Mouse (Mus musculus) adrenal gland, postnatal 36 days (tissue): ENCODE results near the gene Cep95. TPM values are rescaled to one million over a fixed set of nuclear protein-coding genes. Genes with fewer than 3 reads are reported as not detected.
"Not testable (repeated sequence)": the region's sequence is repeated elsewhere in the genome, so short reads cannot be mapped to it uniquely, and the experiment has no call there.

Experiments
- DNase-seq, 2 experiments: peaks; one replicate each; pipeline ENCODE4 v3.0.0; 2021; ENCODE audit warnings: mixed read lengths in 1 of 2
- long read RNA-seq, 2 experiments: library from polyadenylated mRNA; stranded (forward); transcript quantifications; one replicate each; pipeline ENCODE4 v2.0.0; 2021; ENCODE audit warnings: borderline sequencing depth in 2 of 2
- total RNA-seq, 2 experiments: library from RNA; stranded (reverse); gene quantifications; 2 replicates each; pipeline ENCODE4 v1.2.3; 2021

Cep95 gene
- 10 to 100 TPM in 1 of 2 experiments, 1 to 10 TPM in 1; 6.5 to 10.9 TPM for total RNA-seq
- long read RNA-seq, experiment 1, partial matches to known transcripts = 3 of 14 reads
- long read RNA-seq, experiment 1, other reads (novel, unspliced or antisense) = 10 of 14 reads
- long read RNA-seq, experiment 2, partial matches to known transcripts = 1 of 9 reads
- long read RNA-seq, experiment 2, other reads (novel, unspliced or antisense) = 6 of 9 reads

GRCm38 (mm10) chr11:106788775-106789459 is at the start of gene Cep95, which contains the start of gene Ddx5:
Cep95 (plus strand) TSS chr11:106789252.
Ddx5 (minus strand) TSS chr11:106789185.
- DNase-seq = peak; percentile 97

GRCm38 (mm10) chr11:106740724-106741123 is 48.3 kb upstream of the Cep95 start:
- DNase-seq = not testable (repeated sequence)

GRCm38 (mm10) chr11:106741232-106741631 is 47.8 kb upstream of the Cep95 start:
- DNase-seq = peak in 1 of 2 experiments; percentile 11

GRCm38 (mm10) chr11:106741826-106742225 is 47.2 kb upstream of the Cep95 start:
- no peak for DNase-seq

GRCm38 (mm10) chr11:106742388-106742841 is 46.6 kb upstream of the Cep95 start:
- no peak for DNase-seq

GRCm38 (mm10) chr11:106744949-106745348 is 44.1 kb upstream of the Cep95 start:
- DNase-seq = no peak

GRCm38 (mm10) chr11:106749557-106750120 is 39.4 kb upstream of the Cep95 start:
- not testable (repeated sequence) for DNase-seq

- DNase-seq = no peak
These were observed 38.8 kb upstream of the Cep95 start, which contains the start of gene Pecam1 for GRCm38 (mm10) chr11:106750121-106750751. Pecam1 (minus strand) TSS chr11:106750628.

GRCm38 (mm10) chr11:106751039-106752018 is 37.7 kb upstream of the Cep95 start, which contains the start of gene Milr1:
Milr1 (plus strand) TSS chr11:106751226.
- no peak for DNase-seq

GRCm38 (mm10) chr11:106752103-106752502 is 36.9 kb upstream of the Cep95 start:
- DNase-seq = no peak

GRCm38 (mm10) chr11:106753314-106753713 is 35.7 kb upstream of the Cep95 start:
- no peak for DNase-seq

- DNase-seq = no peak
These were observed 33.5 kb upstream of the Cep95 start for GRCm38 (mm10) chr11:106755583-106755982.

- DNase-seq = no peak
These were observed 30.0 kb upstream of the Cep95 start for GRCm38 (mm10) chr11:106759028-106759427.

- no peak for DNase-seq
These were observed 28.5 kb upstream of the Cep95 start for GRCm38 (mm10) chr11:106760511-106760910.

GRCm38 (mm10) chr11:106762139-106762799 is 26.8 kb upstream of the Cep95 start:
- DNase-seq = peak; percentile 25 to 32

- DNase-seq = no peak
These were observed 26.3 kb upstream of the Cep95 start for GRCm38 (mm10) chr11:106762800-106763185.

GRCm38 (mm10) chr11:106766611-106767162 is 22.4 kb upstream of the Cep95 start:
- no peak for DNase-seq

GRCm38 (mm10) chr11:106767516-106767915 is 21.5 kb upstream of the Cep95 start:
- DNase-seq = no peak

GRCm38 (mm10) chr11:106770195-106770974 is 18.7 kb upstream of the Cep95 start:
- DNase-seq = no peak

GRCm38 (mm10) chr11:106773061-106773460 is 16.0 kb upstream of the Cep95 start:
- no peak for DNase-seq
